Mouse (Mus musculus) brown adipose tissue, adult 24 weeks (tissue): ENCODE measurements around the gene Kdm1a. TPM values are rescaled to one million over a fixed set of nuclear protein-coding genes. Genes with fewer than 3 reads are reported as not detected.
A peak's percentile ranks its signal among the peaks of the same experiment; 100 is the strongest.

ENCODE experiments used
- H3K27ac ChIP-seq: fragments of 200-500 bp; replicated peaks from 2 replicates; pipeline ENCODE4 v1.5.1; 2012; ENCODE audit warnings: low read depth, mild to moderate bottlenecking, low read length
- H3K4me1 ChIP-seq: fragments of 200-500 bp; 2 replicates; pipeline ENCODE4 v1.6.1; 2012; ENCODE audit warnings: low read length, mixed read lengths; ENCODE audit not compliant: control insufficient read depth, insufficient read depth, insufficient read length
- H3K4me3 ChIP-seq: fragments of 200-500 bp; 2 replicates; pipeline ENCODE4 v1.5.1; 2012; ENCODE audit warnings: low read depth, mild to moderate bottlenecking, low read length, moderate library complexity; ENCODE audit not compliant: insufficient read depth
- polyA plus RNA-seq: library from polyadenylated mRNA; stranded (reverse); fragments of >200 nt; gene quantifications from 2 replicates; pipeline ENCODE4 v1.2.4, GENCODE M21; 2012; ENCODE audit not compliant: missing spikeins, insufficient read depth, insufficient read length

Gene Kdm1a
- polyA plus RNA-seq: 12.9 TPM in 2 replicates

GRCm38 (mm10) chr4:136602568-136602967, at the start of gene Kdm1a:
Gene Kdm1a (minus strand): TSS chr4:136602723.
- Histone ChIP-seq H3K4me1 (peaks cover 10% of the 10 kb centered on the region), H3K4me3 (peak within 1 kb of the TSS; percentile 88), H3K27ac (peak within 1 kb of the TSS; percentile 65)

- Histone ChIP-seq H3K4me3 (no peak overlapping the region), H3K27ac (no peak overlapping the region), H3K4me1 (no peaks in the 10 kb centered on the region)
These were observed 49.5 kb upstream of the Kdm1a start for GRCm38 (mm10) chr4:136651882-136652527.

- Histone ChIP-seq H3K4me1 (no peaks in the 10 kb centered on the region), H3K4me3 (no peak overlapping the region), H3K27ac (no peak overlapping the region)
These were observed 48.9 kb upstream of the Kdm1a start for GRCm38 (mm10) chr4:136651357-136651811.

- H3K27ac ChIP-seq: no peak overlapping the region
- H3K4me3 ChIP-seq: no peak overlapping the region
- no peaks in the 10 kb centered on the region for H3K4me1 ChIP-seq
These were observed 47.7 kb upstream of the Kdm1a start for GRCm38 (mm10) chr4:136650261-136650660.

GRCm38 (mm10) chr4:136649480-136650196, 47.1 kb upstream of the Kdm1a start:
- Histone ChIP-seq H3K4me1 (no peaks in the 10 kb centered on the region), H3K4me3 (no peak overlapping the region), H3K27ac (no peak overlapping the region)

GRCm38 (mm10) chr4:136648922-136649479, 46.5 kb upstream of the Kdm1a start:
- Histone ChIP-seq H3K4me3 (no peak overlapping the region), H3K4me1 (no peaks in the 10 kb centered on the region), H3K27ac (no peak overlapping the region)

- no peak overlapping the region for H3K27ac ChIP-seq
- H3K4me3 ChIP-seq: no peak overlapping the region
- no peaks in the 10 kb centered on the region for H3K4me1 ChIP-seq
These were observed 36.4 kb upstream of the Kdm1a start for GRCm38 (mm10) chr4:136638890-136639289.

GRCm38 (mm10) chr4:136638230-136638750, 35.8 kb upstream of the Kdm1a start:
- no peak overlapping the region for H3K4me3 ChIP-seq
- no peak overlapping the region for H3K27ac ChIP-seq
- no peaks in the 10 kb centered on the region for H3K4me1 ChIP-seq

- Histone ChIP-seq H3K27ac (no peak overlapping the region), H3K4me3 (no peak overlapping the region), H3K4me1 (no peaks in the 10 kb centered on the region)
These were observed 35.2 kb upstream of the Kdm1a start for GRCm38 (mm10) chr4:136637563-136638229.

- Histone ChIP-seq H3K4me1 (no peaks in the 10 kb centered on the region), H3K27ac (no peak overlapping the region), H3K4me3 (no peak overlapping the region)
These were observed 34.5 kb upstream of the Kdm1a start for GRCm38 (mm10) chr4:136636983-136637562.

- Histone ChIP-seq H3K27ac (no peak overlapping the region), H3K4me1 (no peaks in the 10 kb centered on the region), H3K4me3 (no peak overlapping the region)
These were observed 34.0 kb upstream of the Kdm1a start for GRCm38 (mm10) chr4:136636511-136636910.

- Histone ChIP-seq H3K4me1 (no peaks in the 10 kb centered on the region), H3K27ac (no peak overlapping the region), H3K4me3 (no peak overlapping the region)
These were observed 33.5 kb upstream of the Kdm1a start for GRCm38 (mm10) chr4:136635995-136636394.

- Histone ChIP-seq H3K27ac (no peak overlapping the region), H3K4me3 (no peak overlapping the region), H3K4me1 (no peaks in the 10 kb centered on the region)
These were observed 28.9 kb upstream of the Kdm1a start for GRCm38 (mm10) chr4:136631237-136631994.

- Histone ChIP-seq H3K27ac (no peak overlapping the region), H3K4me3 (no peak overlapping the region), H3K4me1 (no peaks in the 10 kb centered on the region)
These were observed 24.1 kb upstream of the Kdm1a start for GRCm38 (mm10) chr4:136626590-136626989.
